ENCODE assay signal across 8 mouse cellular contexts in genomic region chr8:75217969-75218368, GRCm38 (mm10). TPM values are rescaled to one million over a fixed set of nuclear protein-coding genes. Genes with fewer than 3 reads are reported as not detected.
DNase-seq lines count a peak whose midpoint lies in the region; ATAC-seq and TF ChIP-seq lines count a peak whose summit lies in the region.

No protein-coding gene starts in this region.

- H3K27ac ChIP-seq in heart, embryonic 10.5 days: no peak overlapping the region
- H3K27ac ChIP-seq in stomach, postnatal 0 days (replicated peaks): no peak overlapping the region

- H3K9ac ChIP-seq in stomach, postnatal 0 days (ENCODE audit: low read length): no peak overlapping the region

- peak; percentile 73 for DNase-seq in left cerebral cortex, adult 11 months (ENCODE audit: low spot score)
- DNase-seq in left cerebral cortex, adult 8-10 months (ENCODE audit: low spot score in 2 of 2): no peak
- peak; percentile 71 for DNase-seq in WW6 (ENCODE audit: low read depth, low spot score)
- DNase-seq in cerebellum, postnatal 36 days: peak; percentile 77 to 85
- DNase-seq in heart, embryonic 10.5 days (ENCODE audit: low spot score): peak; percentile 87
- DNase-seq in layer of hippocampus, adult 9-10 months (ENCODE audit: low spot score): peak; percentile 54
- peak; percentile 70 for DNase-seq in stomach, postnatal 0 days (ENCODE audit: low spot score)

- TF ChIP-seq EP300 in stomach, postnatal 0 days (optimal IDR thresholded peaks at IDR 0.05): no peak

- H3K9me3 ChIP-seq in heart, embryonic 10.5 days: no peaks in the 10 kb centered on the region
- H3K9me3 ChIP-seq in stomach, postnatal 0 days (ENCODE audit: control insufficient read depth, low read length): no peaks in the 10 kb centered on the region

- H3K4me2 ChIP-seq in stomach, postnatal 0 days (replicated peaks; ENCODE audit: low read depth): no peak overlapping the region

- peaks cover 11% of the 10 kb centered on the region for H3K4me1 ChIP-seq in heart, embryonic 10.5 days
- H3K4me1 ChIP-seq in stomach, postnatal 0 days (replicated peaks; ENCODE audit: control insufficient read depth, insufficient read depth): 0 out of 2 replicates have a peak, but pooled peaks cover under 1% of the 10 kb centered on the region

- H3K36me3 ChIP-seq in heart, embryonic 10.5 days: no peaks in the 10 kb centered on the region
- no peaks in the 10 kb centered on the region for H3K36me3 ChIP-seq in stomach, postnatal 0 days (ENCODE audit: control insufficient read depth, insufficient read depth, low read length)

- WGBS in heart, embryonic 10.5 days: 9% methylated on average over 4 of the region's 4 CpGs
- WGBS in stomach, postnatal 0 days: 11% methylated on average over 4 of the region's 4 CpGs

- peaks cover 68% of the 10 kb centered on the region for H3K27me3 ChIP-seq in heart, embryonic 10.5 days (ENCODE audit: insufficient read depth, poor library complexity, severe bottlenecking)
- peaks cover 5% of the 10 kb centered on the region for H3K27me3 ChIP-seq in stomach, postnatal 0 days (ENCODE audit: control insufficient read depth, insufficient read depth, low read length)

- TF ChIP-seq CTCF in stomach, postnatal 0 days (IDR thresholded peaks at IDR 0.05; ENCODE audit: low read depth): peak; percentile 96

- no peak overlapping the region for H3K4me3 ChIP-seq in heart, embryonic 10.5 days
- H3K4me3 ChIP-seq in stomach, postnatal 0 days (ENCODE audit: low read depth, low read length): no peak overlapping the region

- ATAC-seq in megakaryocyte progenitor cell, adult 5-6 weeks (replicated peaks; ENCODE audit: poor library complexity): peak; percentile 73
- peak; percentile 63 for ATAC-seq in stomach, postnatal 0 days (ENCODE audit: low FRiP score, low TSS enrichment)

RNA-seq across cellular contexts. Expression of gene Rasd2, which starts 4.2 kb away (rescaled TPM):
- total RNA-seq in left cerebral cortex, adult 8-10 months (2022): 100 to 1,000 TPM; 173 to 220 (median 186) TPM
- 0.05 and 0.15 TPM in 2 replicates for polyA plus RNA-seq in heart, embryonic 10.5 days (2016; fragmentation: Nextera tagmentation; extraction: Ambion mirVana)
- total RNA-seq in megakaryocyte progenitor cell, adult 5-6 weeks (2015): 0.12 TPM in 1 of 2 replicates, not detected in the other
- 0.04 TPM in 1 of 2 replicates, not detected in the other for total RNA-seq in megakaryocyte progenitor cell, adult 5-6 weeks (2017)
- 1.2 and 1.8 TPM in 2 replicates for polyA plus RNA-seq in stomach, postnatal 0 days (2015; fragmentation: Nextera tagmentation; extraction: Ambion mirVana)

Comparison
In these comparisons a context has a peak if more than half of its experiments do, and no peak if none do; other contexts are left out.
1. DNase-seq: peak in left cerebral cortex, adult 11 months (single experiment), WW6 (single experiment), cerebellum, postnatal 36 days (2 of 2), heart, embryonic 10.5 days (single experiment), layer of hippocampus, adult 9-10 months (single experiment) and stomach, postnatal 0 days (single experiment); none in left cerebral cortex, adult 8-10 months (0 of 2).
2. RNA of gene Rasd2, which starts 4.2 kb away (total RNA-seq): 173 to 220 TPM in left cerebral cortex, adult 8-10 months; 0.04 to 0.12 TPM in megakaryocyte progenitor cell, adult 5-6 weeks; every median in the first group is over 100 times any median in the second.